Mouse (Mus musculus) C2C12 (cell line): ENCODE measurements at regions not wholly inside any gene's neighbourhood (a gene's known extent, or its start where the extent isn't known, plus 50 kb on each side); places are given as distances from the start of the nearest gene placed in this dataset.

Experiments
- H3K27me3 ChIP-seq: one replicate; pipeline ENCODE4 v1.6.1; 2011; ENCODE audit not compliant: control insufficient read depth, insufficient read depth, insufficient read length
- H3K36me3 ChIP-seq: one replicate; pipeline ENCODE4 v1.6.1; 2011; ENCODE audit not compliant: control insufficient read depth, insufficient read depth
- H3K4me3 ChIP-seq: one replicate; pipeline ENCODE4 v1.5.1; 2011; ENCODE audit warnings: mild to moderate bottlenecking, control low read depth; ENCODE audit not compliant: poor library complexity, insufficient read depth, severe bottlenecking
- H3K79me2 ChIP-seq: one replicate; pipeline ENCODE4 v1.6.1; 2011; ENCODE audit not compliant: control insufficient read depth, insufficient read depth
- H3K79me3 ChIP-seq: one replicate; pipeline ENCODE4 v1.6.1; 2011; ENCODE audit warnings: low read depth, control low read depth
- H3ac ChIP-seq: one replicate; pipeline ENCODE3; 2011; ENCODE audit warnings: low read depth; ENCODE audit not compliant: control insufficient read depth, insufficient read length
- CEBPB ChIP-seq: IDR thresholded peaks from one replicate; pipeline ENCODE4 v1.6.1; 2011; ENCODE audit warnings: low read depth, mild to moderate bottlenecking, control low read depth, moderate library complexity
- CTCF ChIP-seq: IDR thresholded peaks from one replicate; pipeline ENCODE4 v1.5.1; 2011; ENCODE audit not compliant: control insufficient read depth, insufficient read depth, insufficient read length
- FOSL1 ChIP-seq: IDR thresholded peaks from one replicate; pipeline ENCODE4 v1.8.0; 2011; ENCODE audit warnings: mild to moderate bottlenecking, low read length; ENCODE audit not compliant: poor library complexity, insufficient read depth, severe bottlenecking
- MAX ChIP-seq: IDR thresholded peaks from one replicate; pipeline ENCODE4 v1.6.1; 2011; ENCODE audit warnings: mild to moderate bottlenecking, control low read depth
- MYOD1 ChIP-seq: IDR thresholded peaks from one replicate; pipeline ENCODE4 v1.6.1; 2011; ENCODE audit warnings: low read depth; ENCODE audit not compliant: control insufficient read depth, insufficient read length
- MYOG ChIP-seq: IDR thresholded peaks from one replicate; pipeline ENCODE4 v1.6.1; 2011; ENCODE audit not compliant: control insufficient read depth, insufficient read length; ENCODE audit errors: extremely low read depth
- USF1 ChIP-seq: IDR thresholded peaks from one replicate; pipeline ENCODE4 v1.6.1; 2011; ENCODE audit warnings: low read depth, mild to moderate bottlenecking, control low read depth, moderate library complexity

DNA sequence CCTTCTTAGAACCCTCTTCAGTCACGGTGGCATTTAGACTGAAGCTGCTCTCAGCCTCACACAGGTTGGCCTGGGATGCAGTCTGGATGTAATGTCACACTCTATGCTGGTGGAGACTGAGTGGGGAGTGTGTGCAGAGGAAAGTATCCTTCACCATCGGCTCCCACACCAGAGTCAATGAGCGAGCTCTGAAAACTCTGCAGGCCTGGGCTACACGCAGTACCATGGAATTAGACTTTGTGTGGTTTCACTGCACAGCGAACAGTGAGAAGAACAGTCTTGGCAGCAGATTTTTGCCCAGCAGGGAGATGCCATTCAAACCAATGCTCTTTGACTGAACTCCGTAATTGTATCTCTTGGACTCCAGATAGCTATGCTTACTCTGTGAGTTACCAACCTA is 142.8 kb upstream of the Gadl1 start:
- Histone ChIP-seq H3K4me3 (no peak overlapping the region), H3ac (no peak overlapping the region), H3K79me3 (no peaks in the 10 kb centered on the region), H3K27me3 (no peaks in the 10 kb centered on the region), H3K36me3 (no peaks in the 10 kb centered on the region), H3K79me2 (no peaks in the 10 kb centered on the region)
- no peak for TF ChIP-seq CEBPB
- TF ChIP-seq FOSL1 = no peak
- TF ChIP-seq MYOD1 = no peak
- TF ChIP-seq MAX = no peak
- no peak for TF ChIP-seq USF1
- TF ChIP-seq CTCF = no peak
- TF ChIP-seq MYOG = no peak

- H3K79me2 ChIP-seq = no peaks in the 10 kb centered on the region
- TF ChIP-seq MAX = no peak
- TF ChIP-seq MYOG = no peak
- no peak for TF ChIP-seq CEBPB
- no peak for TF ChIP-seq FOSL1
- no peak overlapping the region for H3K4me3 ChIP-seq
- no peaks in the 10 kb centered on the region for H3K79me3 ChIP-seq
- H3K36me3 ChIP-seq = no peaks in the 10 kb centered on the region
- no peaks in the 10 kb centered on the region for H3K27me3 ChIP-seq
- H3ac ChIP-seq = no peak overlapping the region
Observed at GRCm38 (mm10) chr9:115775112-115775511, 134.1 kb upstream of the Gadl1 start.

DNA sequence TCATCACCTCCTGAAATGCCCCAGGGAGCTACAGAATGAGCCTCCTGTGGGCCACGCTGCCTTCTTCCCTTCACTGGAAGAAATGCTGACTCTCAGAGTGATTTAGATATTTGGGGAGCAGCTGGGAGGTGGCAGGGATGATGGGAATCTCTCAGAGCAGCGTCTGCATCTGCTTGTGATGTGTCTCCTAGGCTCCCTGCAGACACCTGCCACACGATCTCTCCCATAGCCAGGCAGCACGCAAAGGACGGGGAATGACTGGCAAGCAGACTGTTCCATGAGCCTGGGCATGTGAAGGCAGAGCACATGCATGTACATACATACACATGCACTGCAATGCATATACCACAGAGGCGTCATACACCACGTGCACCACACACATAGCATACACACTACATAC is 133.4 kb upstream of the Gadl1 start:
- no peaks in the 10 kb centered on the region for H3K27me3 ChIP-seq
- H3K4me3 ChIP-seq = no peak overlapping the region
- H3K79me3 ChIP-seq = no peaks in the 10 kb centered on the region
- no peak overlapping the region for H3ac ChIP-seq
- no peaks in the 10 kb centered on the region for H3K36me3 ChIP-seq
- H3K79me2 ChIP-seq = no peaks in the 10 kb centered on the region
- no peak for TF ChIP-seq MYOG

DNA sequence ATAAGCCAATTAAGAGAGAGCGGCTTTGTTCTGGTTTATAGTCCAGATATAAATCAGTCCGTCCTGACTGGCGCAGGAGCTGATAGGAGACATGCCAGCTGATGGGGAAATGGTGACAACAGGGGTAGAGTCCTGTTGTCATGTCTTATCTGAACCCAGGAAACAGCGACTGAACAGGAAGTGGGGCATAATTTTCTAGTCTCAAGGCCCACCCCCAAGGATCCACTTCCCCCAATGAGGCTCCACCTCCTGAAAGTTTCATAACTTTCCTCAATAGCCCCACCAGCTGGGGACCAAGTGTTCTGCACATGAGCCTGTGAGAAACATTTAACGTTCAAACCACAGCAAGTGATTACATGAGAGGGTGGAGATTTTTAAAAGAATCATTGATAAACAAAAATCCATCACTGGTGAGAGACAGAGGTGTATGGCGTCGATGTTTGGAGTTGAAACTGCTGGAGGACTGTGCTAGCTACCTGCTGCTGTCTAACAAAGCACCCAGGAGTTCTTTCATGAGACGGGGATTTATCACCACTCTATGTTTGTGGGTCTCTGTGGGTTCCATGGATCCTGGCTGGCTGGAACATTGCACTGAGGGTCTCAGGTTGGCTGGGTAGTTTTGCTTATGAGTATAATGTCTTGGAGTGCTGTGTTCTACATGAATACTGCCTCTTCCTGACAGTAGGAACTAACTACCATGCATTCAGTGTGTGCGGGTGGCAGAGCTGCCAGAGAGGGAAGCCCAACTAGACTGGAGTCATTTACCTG is 132.0 kb upstream of the Gadl1 start:
- H3K79me3 ChIP-seq = no peaks in the 10 kb centered on the region
- no peaks in the 10 kb centered on the region for H3K36me3 ChIP-seq
- no peak overlapping the region for H3ac ChIP-seq
- no peak overlapping the region for H3K4me3 ChIP-seq
- TF ChIP-seq FOSL1 = no peak
- no peak for TF ChIP-seq CEBPB
- no peak for TF ChIP-seq CTCF
- TF ChIP-seq MAX = no peak
- TF ChIP-seq MYOD1 = no peak
- TF ChIP-seq MYOG = no peak
- TF ChIP-seq USF1 = no peak
- H3K79me2 ChIP-seq = no peaks in the 10 kb centered on the region
- no peaks in the 10 kb centered on the region for H3K27me3 ChIP-seq

- H3K36me3 ChIP-seq = no peaks in the 10 kb centered on the region
- no peak overlapping the region for H3ac ChIP-seq
- H3K4me3 ChIP-seq = no peak overlapping the region
- TF ChIP-seq MYOD1 (no peak), CTCF (no peak), MAX (no peak), MYOG (no peak), FOSL1 (no peak), CEBPB (no peak), USF1 (no peak)
- H3K79me2 ChIP-seq = no peaks in the 10 kb centered on the region
- H3K79me3 ChIP-seq = no peaks in the 10 kb centered on the region
- no peaks in the 10 kb centered on the region for H3K27me3 ChIP-seq
Observed at GRCm38 (mm10) chr9:115778862-115779261, 130.4 kb upstream of the Gadl1 start.

DNA sequence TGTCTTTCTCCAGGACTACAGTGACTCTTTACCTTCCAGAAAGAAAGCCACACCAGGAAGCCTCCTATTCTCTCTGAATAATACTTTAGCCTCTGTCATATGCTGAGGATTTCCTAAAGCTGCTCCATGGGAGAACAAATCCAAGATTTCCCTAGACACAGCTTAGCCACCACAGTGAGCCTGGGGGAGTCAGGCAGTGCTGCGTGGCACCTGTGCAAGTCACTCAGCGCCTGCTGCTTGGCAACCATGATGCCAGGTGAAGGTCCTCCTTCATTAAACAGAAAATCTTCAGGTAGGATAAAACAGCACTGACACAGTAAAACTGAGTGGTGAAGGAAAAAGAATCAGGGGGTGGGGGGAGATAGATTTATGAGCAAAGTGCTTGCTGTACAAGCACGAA is 109.9 kb upstream of the Gadl1 start:
- no peak overlapping the region for H3ac ChIP-seq
- no peaks in the 10 kb centered on the region for H3K79me2 ChIP-seq
- TF ChIP-seq CEBPB (no peak), USF1 (no peak), MYOD1 (no peak), CTCF (no peak), MAX (no peak), MYOG (no peak), FOSL1 (no peak)
- H3K79me3 ChIP-seq = no peaks in the 10 kb centered on the region
- H3K4me3 ChIP-seq = no peak overlapping the region
- H3K36me3 ChIP-seq = no peaks in the 10 kb centered on the region
- no peaks in the 10 kb centered on the region for H3K27me3 ChIP-seq
